Mouse (Mus musculus) neural tube, embryonic 12.5 days (tissue): ENCODE data around the gene Olfr1251. TPM values are rescaled to one million over a fixed set of nuclear protein-coding genes. Genes with fewer than 3 reads are reported as not detected.
"Not testable (repeated sequence)": the region's sequence is repeated elsewhere in the genome, so short reads cannot be mapped to it uniquely, and the experiment has no call there.

Source experiments
- ATAC-seq: fragments of 200-750 bp; cut with Nextera tagmentation; 2 replicates; pipeline ENCODE4 v1.8.0; 2017; ENCODE audit warnings: low read depth, mild to moderate bottlenecking, moderate TSS enrichment, moderate library complexity; ENCODE audit not compliant: low FRiP score
- H3K27ac ChIP-seq: fragments of 300-500 bp; sonication (generic); 2 replicates; pipeline ENCODE4 v1.5.1; 2016
- H3K27me3 ChIP-seq: fragments of 300-500 bp; sonication (generic); replicated peaks from 2 replicates; pipeline ENCODE4 v1.6.1; 2016; ENCODE audit warnings: mild to moderate bottlenecking
- H3K36me3 ChIP-seq: fragments of 300-500 bp; sonication (generic); 2 replicates; pipeline ENCODE4 v1.6.1; 2016; ENCODE audit warnings: mild to moderate bottlenecking
- H3K4me1 ChIP-seq: fragments of 300-500 bp; sonication (generic); 2 replicates; pipeline ENCODE4 v1.6.1; 2016
- H3K4me2 ChIP-seq: fragments of 300-500 bp; sonication (generic); replicated peaks from 2 replicates; pipeline ENCODE4 v1.6.1; 2016; ENCODE audit warnings: mild to moderate bottlenecking
- H3K4me3 ChIP-seq: fragments of 300-500 bp; sonication (generic); 2 replicates; pipeline ENCODE4 v1.5.1; 2016
- H3K9ac ChIP-seq: fragments of 300-500 bp; sonication (generic); 2 replicates; pipeline ENCODE4 v1.6.1; 2016; ENCODE audit warnings: mild to moderate bottlenecking
- H3K9me3 ChIP-seq: fragments of 300-500 bp; sonication (generic); 2 replicates; pipeline ENCODE4 v1.6.1; 2016; ENCODE audit warnings: mild to moderate bottlenecking
- WGBS: fragments of 180-500 bp; shearing (Covaris S2); methylation state at CpG from one replicate; pipeline ENCODE4 v1.1.7; 2016; 5-methylcytosine and 5-hydroxymethylcytosine counted together
- polyA plus RNA-seq: library from polyadenylated mRNA; unstranded; fragments of >200 nt; fragmentation: Nextera tagmentation; extraction: Ambion mirVana; gene quantifications from 2 replicates; pipeline ENCODE4 v1.2.1, GENCODE M21; 2016

Olfr1251 gene
- not detected in 2 replicates for polyA plus RNA-seq

DNA sequence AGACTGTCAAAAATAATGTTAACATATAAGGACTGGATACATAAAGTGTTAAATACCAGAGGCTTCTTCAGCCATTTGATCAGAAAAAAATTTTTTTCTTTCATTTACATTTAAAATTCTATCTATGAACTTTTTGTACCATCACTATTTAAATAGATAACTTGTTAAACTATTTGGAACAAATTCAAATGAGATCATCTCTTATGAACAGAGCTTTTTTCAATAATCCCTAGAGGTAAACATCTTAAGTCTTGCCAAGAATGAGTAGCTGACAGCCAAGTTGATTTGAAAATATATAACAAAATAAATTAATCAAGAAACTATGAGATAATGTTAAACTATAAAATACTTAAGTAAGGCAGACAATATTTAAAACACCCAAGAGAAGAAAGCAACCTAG lies at the start of gene Olfr1251:
Gene Olfr1251, minus strand, starts transcription at position 101 of the 400 bp plus-strand sequence.
- Histone ChIP-seq H3K4me3 (no peak within 1 kb of the TSS), H3K4me2 (no peak within 1 kb of the TSS), H3K36me3 (no peaks in the 10 kb centered on the region), H3K27ac (no peak within 1 kb of the TSS), H3K4me1 (no peaks in the 10 kb centered on the region), H3K27me3 (no peaks in the 10 kb centered on the region), H3K9ac (no peak within 1 kb of the TSS), H3K9me3 (no peaks in the 10 kb centered on the region)
- ATAC-seq = no peak

DNA sequence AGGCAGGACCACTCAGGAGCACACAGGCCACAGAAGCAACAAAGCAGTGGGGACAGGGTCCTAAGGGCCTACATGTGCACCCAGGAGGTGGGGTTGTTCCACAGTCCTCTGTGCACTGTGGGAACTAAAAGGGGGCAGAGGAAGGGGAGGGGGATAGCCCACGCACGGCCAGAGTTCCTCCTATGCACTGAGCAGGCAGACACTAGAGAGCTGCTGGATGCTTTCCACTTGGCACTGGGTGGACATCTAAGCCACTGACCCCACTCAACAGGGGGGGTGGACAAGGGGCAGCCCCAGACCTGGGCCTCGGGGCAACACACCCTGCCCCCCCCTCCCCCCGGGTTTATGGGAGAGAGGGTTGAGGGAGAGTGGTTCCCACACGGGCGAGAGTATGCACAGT lies 20.2 kb upstream of the Olfr1251 start:
- Histone ChIP-seq H3K36me3 (no peaks in the 10 kb centered on the region), H3K27ac (no peak overlapping the region), H3K4me3 (no peak overlapping the region), H3K27me3 (no peaks in the 10 kb centered on the region), H3K9ac (no peak overlapping the region), H3K4me2 (no peak overlapping the region), H3K9me3 (no peaks in the 10 kb centered on the region), H3K4me1 (no peaks in the 10 kb centered on the region)
- no peak for ATAC-seq
- WGBS = 86% methylated on average over 6 of the region's 6 CpGs

DNA sequence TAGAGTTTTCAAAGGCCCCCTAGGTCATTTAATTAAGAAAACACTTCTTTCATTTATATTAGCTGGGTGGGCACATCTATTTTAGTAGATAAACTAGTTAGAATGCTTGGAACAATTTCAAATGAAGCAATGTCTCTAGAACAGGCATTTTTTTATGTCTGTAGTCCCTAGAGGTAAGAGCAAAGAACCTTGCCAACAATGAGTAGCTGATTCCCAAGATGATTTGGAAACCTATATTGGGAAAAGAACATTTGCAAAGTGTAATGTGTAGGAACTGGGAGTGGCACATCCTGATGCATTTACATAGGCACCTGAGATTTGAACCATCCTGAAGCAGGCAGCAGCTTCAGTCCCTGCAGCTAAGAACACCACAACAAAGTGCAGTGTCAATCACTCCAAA lies 10.4 kb downstream of the Olfr1251 start, which contains the start of gene Olfr1250:
Gene Olfr1250, minus strand, starts transcription at position 101 of the 400 bp plus-strand sequence.
- Histone ChIP-seq H3K27ac (no peak within 1 kb of the TSS), H3K4me2 (no peak within 1 kb of the TSS), H3K4me1 (no peaks in the 10 kb centered on the region), H3K4me3 (no peak within 1 kb of the TSS), H3K36me3 (no peaks in the 10 kb centered on the region), H3K9me3 (no peaks in the 10 kb centered on the region), H3K27me3 (no peaks in the 10 kb centered on the region), H3K9ac (no peak within 1 kb of the TSS)
- no peak for ATAC-seq

DNA sequence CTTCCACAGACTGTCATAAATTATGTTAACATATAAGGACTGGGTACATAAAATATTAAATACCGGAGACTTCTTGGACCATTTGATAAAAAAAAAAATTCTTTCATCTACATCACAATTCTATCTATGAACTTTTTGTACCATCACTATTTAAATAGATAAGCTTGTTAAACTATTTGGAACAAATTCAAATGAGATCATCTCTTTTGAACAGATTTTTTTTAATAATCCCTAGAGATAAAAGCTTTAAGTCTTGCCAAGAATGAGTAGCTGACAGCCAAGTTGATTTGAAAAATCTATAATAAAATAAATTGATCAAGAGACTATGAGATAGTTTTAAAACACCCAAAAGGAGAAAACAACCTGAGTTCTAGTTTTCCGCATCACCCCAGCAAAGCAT lies 36.9 kb downstream of the Olfr1251 start, which contains the start of gene Olfr1249:
Gene Olfr1249, minus strand, starts transcription at position 101 of the 400 bp plus-strand sequence.
- ATAC-seq = no peak
- Histone ChIP-seq H3K4me1 (no peaks in the 10 kb centered on the region), H3K9me3 (no peaks in the 10 kb centered on the region), H3K27me3 (no peaks in the 10 kb centered on the region), H3K9ac (no peak within 1 kb of the TSS), H3K4me2 (no peak within 1 kb of the TSS), H3K36me3 (no peaks in the 10 kb centered on the region), H3K27ac (no peak within 1 kb of the TSS), H3K4me3 (no peak within 1 kb of the TSS)
- 95% methylated on average over 2 of the region's 2 CpGs for WGBS

DNA sequence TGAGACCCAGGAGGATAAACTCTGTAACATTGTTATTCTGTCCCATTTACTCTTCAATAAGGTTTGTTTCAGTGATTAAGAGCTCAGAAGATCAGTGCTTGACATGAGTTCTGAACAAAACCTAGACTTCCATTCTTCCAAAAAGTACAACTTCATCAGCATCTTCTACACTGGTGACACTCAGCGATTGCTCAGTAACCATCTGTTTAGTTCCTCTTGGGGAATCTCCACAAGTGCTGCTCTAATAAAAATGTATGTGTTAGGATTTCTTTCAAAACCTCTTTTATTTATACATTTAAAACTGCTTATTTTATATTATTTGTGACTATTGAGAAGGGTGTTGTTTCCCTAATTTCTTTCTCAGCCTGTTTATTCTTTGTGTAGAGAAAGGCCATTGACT lies 53.6 kb downstream of the Olfr1251 start, which contains the start of gene Olfr1248:
Gene Olfr1248, minus strand, starts transcription at position 101 of the 400 bp plus-strand sequence.
- 92% methylated on average over 1 of the region's 1 CpGs for WGBS
- H3K36me3 ChIP-seq, H3K4me2 ChIP-seq, H3K27me3 ChIP-seq, ATAC-seq, H3K4me1 ChIP-seq, H3K27ac ChIP-seq, H3K4me3 ChIP-seq, H3K9me3 ChIP-seq, H3K9ac ChIP-seq: not testable (repeated sequence)

Other genes with a start within 250 kb of the Olfr1251 start
- gene Olfr1240, start 228.9 kb downstream of the Olfr1251 start, polyA plus RNA-seq = not detected in 2 replicates
- gene Olfr1241, start 184.8 kb downstream of the Olfr1251 start, polyA plus RNA-seq = not detected in 2 replicates
- gene Olfr1242, start 173.6 kb downstream of the Olfr1251 start, polyA plus RNA-seq = not detected in 2 replicates
- not detected in 2 replicates for gene Olfr1243, start 140.4 kb downstream of the Olfr1251 start, polyA plus RNA-seq
- gene Olfr1245, start 93.5 kb downstream of the Olfr1251 start, polyA plus RNA-seq = not detected in 2 replicates
- not detected in 2 replicates for gene Olfr1246, start 78.8 kb downstream of the Olfr1251 start, polyA plus RNA-seq
- not detected in 2 replicates for gene Olfr1247, start 57.8 kb downstream of the Olfr1251 start, polyA plus RNA-seq
- not detected in 2 replicates for gene Olfr1248, start 53.7 kb downstream of the Olfr1251 start, polyA plus RNA-seq
- gene Olfr1249, start 37.0 kb downstream of the Olfr1251 start, polyA plus RNA-seq = not detected in 2 replicates
- gene Olfr1250, start 10.5 kb downstream of the Olfr1251 start, polyA plus RNA-seq = not detected in 2 replicates
- not detected in 2 replicates for gene Olfr1252, start 53.1 kb upstream of the Olfr1251 start, polyA plus RNA-seq
- not detected in 2 replicates for gene Olfr1253, start 85.2 kb upstream of the Olfr1251 start, polyA plus RNA-seq
- not detected in 2 replicates for gene Olfr1254, start 121.7 kb upstream of the Olfr1251 start, polyA plus RNA-seq
- gene Olfr1255, start 140.1 kb upstream of the Olfr1251 start, polyA plus RNA-seq = not detected in 2 replicates
- not detected in 2 replicates for gene Olfr1256, start 169.6 kb upstream of the Olfr1251 start, polyA plus RNA-seq
- not detected in 2 replicates for gene Olfr48, start 176.3 kb upstream of the Olfr1251 start, polyA plus RNA-seq
- not detected in 2 replicates for gene Olfr1257, start 206.5 kb upstream of the Olfr1251 start, polyA plus RNA-seq